ENCODE assay signal across 8 mouse cellular contexts in genomic region chr15:77366706-77367484, GRCm38 (mm10). TPM values are rescaled to one million over a fixed set of nuclear protein-coding genes. Genes with fewer than 3 reads are reported as not detected.
DNase-seq lines count a peak whose midpoint lies in the region; ATAC-seq and TF ChIP-seq lines count a peak whose summit lies in the region.

No protein-coding gene starts in this region.

- no peak for TF ChIP-seq POLR2A in bone marrow macrophage, adult 2 months (IDR thresholded peaks at IDR 0.05; ENCODE audit: borderline replicate concordance, low read depth, low read length)

- H3K9ac ChIP-seq in embryonic facial prominence, embryonic 15.5 days = peak overlapping the region; percentile 31; the same call in 1 of the 2 replicates
- H3K9ac ChIP-seq in heart, embryonic 11.5 days (ENCODE audit: low read depth, low read length) = peak overlapping the region; percentile 67
- H3K9ac ChIP-seq in kidney, embryonic 16.5 days (replicated peaks; ENCODE audit: low read length) = peak overlapping the region; percentile 74
- H3K9ac ChIP-seq in liver, embryonic 11.5 days (ENCODE audit: low read depth, low read length) = peak overlapping the region; percentile 32; the same call in 1 of the 2 replicates
- peak overlapping the region; percentile 61 for H3K9ac ChIP-seq in neural tube, embryonic 11.5 days (ENCODE audit: low read length)

- under 1% methylated on average over 26 of the region's 26 CpGs for WGBS in embryonic facial prominence, embryonic 15.5 days
- under 1% methylated on average over 26 of the region's 26 CpGs for WGBS in heart, embryonic 11.5 days (ENCODE audit: insufficient replicate concordance)
- 1% methylated on average over 26 of the region's 26 CpGs for WGBS in kidney, embryonic 16.5 days
- WGBS in liver, embryonic 11.5 days = 4% methylated on average over 26 of the region's 26 CpGs
- 2% methylated on average over 26 of the region's 26 CpGs for WGBS in neural tube, embryonic 11.5 days

- 0 out of 2 replicates have a peak, but pooled peaks cover 3% of the 10 kb centered on the region for H3K4me1 ChIP-seq in bone marrow macrophage, adult 2 months (ENCODE audit: control insufficient read depth, insufficient read depth, low read length)
- peaks cover 59% of the 10 kb centered on the region for H3K4me1 ChIP-seq in embryonic facial prominence, embryonic 15.5 days
- H3K4me1 ChIP-seq in heart, embryonic 11.5 days (ENCODE audit: control insufficient read depth, insufficient read depth, low read length) = peaks cover 11% of the 10 kb centered on the region; the same call in 1 of the 2 replicates
- peaks cover 27% of the 10 kb centered on the region for H3K4me1 ChIP-seq in kidney, embryonic 16.5 days (ENCODE audit: insufficient read depth, low read length)
- H3K4me1 ChIP-seq in liver, embryonic 11.5 days (replicated peaks; ENCODE audit: control insufficient read depth, insufficient read depth, low read length) = 0 out of 2 replicates have a peak, but pooled peaks cover 3% of the 10 kb centered on the region
- peaks cover 20% of the 10 kb centered on the region for H3K4me1 ChIP-seq in neural tube, embryonic 11.5 days (ENCODE audit: control insufficient read depth, insufficient read depth, low read length)

- TF ChIP-seq CTCF in bone marrow macrophage, adult 2 months (IDR thresholded peaks at IDR 0.05; ENCODE audit: low read depth, low read length) = peak; percentile 69

- no peaks in the 10 kb centered on the region for H3K9me3 ChIP-seq in embryonic facial prominence, embryonic 15.5 days (replicated peaks)
- H3K9me3 ChIP-seq in heart, embryonic 11.5 days (replicated peaks; ENCODE audit: control insufficient read depth, low read length) = no peaks in the 10 kb centered on the region
- no peaks in the 10 kb centered on the region for H3K9me3 ChIP-seq in kidney, embryonic 16.5 days (ENCODE audit: low read length)
- no peaks in the 10 kb centered on the region for H3K9me3 ChIP-seq in liver, embryonic 11.5 days (ENCODE audit: control insufficient read depth, low read length)
- H3K9me3 ChIP-seq in neural tube, embryonic 11.5 days (ENCODE audit: control insufficient read depth, low read length) = no peaks in the 10 kb centered on the region

- no peak overlapping the region for H3K4me3 ChIP-seq in bone marrow macrophage, adult 2 months (ENCODE audit: insufficient read depth, low read length)
- peak overlapping the region; percentile 32 for H3K4me3 ChIP-seq in embryonic facial prominence, embryonic 15.5 days (replicated peaks)
- peak overlapping the region; percentile 32 for H3K4me3 ChIP-seq in heart, embryonic 11.5 days (ENCODE audit: low read depth, low read length)
- peak overlapping the region; percentile 42 for H3K4me3 ChIP-seq in kidney, embryonic 16.5 days (ENCODE audit: low read length)
- peak overlapping the region; percentile 11 for H3K4me3 ChIP-seq in liver, embryonic 11.5 days (ENCODE audit: low read depth, low read length)
- H3K4me3 ChIP-seq in neural tube, embryonic 11.5 days (ENCODE audit: low read depth, low read length) = peak overlapping the region; percentile 20

- H3K36me3 ChIP-seq in embryonic facial prominence, embryonic 15.5 days = no peaks in the 10 kb centered on the region
- no peaks in the 10 kb centered on the region for H3K36me3 ChIP-seq in heart, embryonic 11.5 days (ENCODE audit: control insufficient read depth, insufficient read depth, low read length)
- no peaks in the 10 kb centered on the region for H3K36me3 ChIP-seq in kidney, embryonic 16.5 days (ENCODE audit: insufficient read depth, low read length)
- H3K36me3 ChIP-seq in liver, embryonic 11.5 days (ENCODE audit: control insufficient read depth, insufficient read depth, low read length) = no peaks in the 10 kb centered on the region
- no peaks in the 10 kb centered on the region for H3K36me3 ChIP-seq in neural tube, embryonic 11.5 days (ENCODE audit: control insufficient read depth, insufficient read depth, low read length)

- H3K27ac ChIP-seq in bone marrow macrophage, adult 2 months (ENCODE audit: insufficient read depth, low read depth, low read length) = no peak overlapping the region
- H3K27ac ChIP-seq in embryonic facial prominence, embryonic 15.5 days (replicated peaks) = peak overlapping the region; percentile 98
- H3K27ac ChIP-seq in heart, embryonic 11.5 days (ENCODE audit: low read depth, low read length) = peak overlapping the region; percentile 76
- peak overlapping the region; percentile 96 for H3K27ac ChIP-seq in kidney, embryonic 16.5 days (ENCODE audit: low read length)
- peak overlapping the region; percentile 57 for H3K27ac ChIP-seq in liver, embryonic 11.5 days (ENCODE audit: low read depth, low read length)
- H3K27ac ChIP-seq in neural tube, embryonic 11.5 days (ENCODE audit: low read depth, low read length) = peak overlapping the region; percentile 75

- H3K4me2 ChIP-seq in embryonic facial prominence, embryonic 15.5 days (replicated peaks) = peak overlapping the region; percentile 53
- peak overlapping the region; percentile 65 for H3K4me2 ChIP-seq in heart, embryonic 11.5 days
- H3K4me2 ChIP-seq in kidney, embryonic 16.5 days (replicated peaks; ENCODE audit: low read depth, low read length) = peak overlapping the region; percentile 75
- H3K4me2 ChIP-seq in liver, embryonic 11.5 days = peak overlapping the region; percentile 59
- peak overlapping the region; percentile 50 for H3K4me2 ChIP-seq in neural tube, embryonic 11.5 days (ENCODE audit: low read depth)

- DNase-seq in 416B (ENCODE audit: low read depth) = peak; percentile 60
- peak; percentile 73 for DNase-seq in liver, embryonic 11.5 days (ENCODE audit: low spot score)
- DNase-seq in neural tube, embryonic 11.5 days (ENCODE audit: low spot score) = peak; percentile 89
- peak; percentile 80 for DNase-seq in testis, postnatal 14 days (ENCODE audit: low spot score)

- H3K27me3 ChIP-seq in embryonic facial prominence, embryonic 15.5 days = no peaks in the 10 kb centered on the region
- H3K27me3 ChIP-seq in heart, embryonic 11.5 days (ENCODE audit: control insufficient read depth, insufficient read depth, low read length) = no peaks in the 10 kb centered on the region
- no peaks in the 10 kb centered on the region for H3K27me3 ChIP-seq in kidney, embryonic 16.5 days (ENCODE audit: insufficient read depth, low read length)
- H3K27me3 ChIP-seq in liver, embryonic 11.5 days (replicated peaks; ENCODE audit: control insufficient read depth, insufficient read depth, low read length) = peaks cover 9% of the 10 kb centered on the region
- no peaks in the 10 kb centered on the region for H3K27me3 ChIP-seq in neural tube, embryonic 11.5 days (ENCODE audit: control insufficient read depth, insufficient read depth, low read length)

- peak; percentile 70 for ATAC-seq in embryonic facial prominence, embryonic 15.5 days (ENCODE audit: insufficient number of reproducible peaks, low FRiP score, low TSS enrichment, low read depth)
- ATAC-seq in heart, embryonic 11.5 days (replicated peaks; ENCODE audit: insufficient number of reproducible peaks, low FRiP score, low TSS enrichment) = 0 out of 2 replicates have a peak, but pooled peaks have one; percentile 31
- peak; percentile 79 for ATAC-seq in kidney, embryonic 16.5 days (ENCODE audit: low FRiP score, low TSS enrichment)
- ATAC-seq in liver, embryonic 11.5 days (replicated peaks; ENCODE audit: low FRiP score) = no peak; the same call in 1 of the 2 replicates
- ATAC-seq in neural tube, embryonic 11.5 days (ENCODE audit: insufficient read depth, low FRiP score, low TSS enrichment) = peak; percentile 28; the same call in 1 of the 2 replicates

RNA-seq across cellular contexts. Expression of gene Apol7a, which starts 32.0 kb away (rescaled TPM):
- not detected in 2 replicates for polyA plus RNA-seq in bone marrow macrophage, adult 2 months (2012; ENCODE audit: insufficient read depth, insufficient read length, missing spikeins)
- polyA plus RNA-seq in embryonic facial prominence, embryonic 15.5 days (2015; fragmentation: Nextera tagmentation; extraction: Ambion mirVana) = 0.29 and 0.33 TPM in 2 replicates
- 0.13 TPM in 1 of 2 replicates, not detected in the other for polyA plus RNA-seq in heart, embryonic 11.5 days (2014; fragmentation: Nextera tagmentation; extraction: Ambion mirVana)
- polyA plus RNA-seq in kidney, embryonic 16.5 days (2015; fragmentation: Nextera tagmentation; extraction: Ambion mirVana) = 0.19 TPM in 1 of 2 replicates, not detected in the other
- not detected in 2 replicates for polyA plus RNA-seq in liver, embryonic 11.5 days (2014; fragmentation: Nextera tagmentation; extraction: Ambion mirVana)
- not detected in 2 replicates for polyA plus RNA-seq in neural tube, embryonic 11.5 days (2014; fragmentation: Nextera tagmentation; extraction: Ambion mirVana)

RNA-seq across cellular contexts. Expression of gene Apol9a, which starts 44.0 kb away (rescaled TPM):
- polyA plus RNA-seq in bone marrow macrophage, adult 2 months (2012; ENCODE audit: insufficient read depth, insufficient read length, missing spikeins) = not detected in 2 replicates
- polyA plus RNA-seq in embryonic facial prominence, embryonic 15.5 days (2015; fragmentation: Nextera tagmentation; extraction: Ambion mirVana) = 0.13 and 0.20 TPM in 2 replicates
- 0.23 and 0.52 TPM in 2 replicates for polyA plus RNA-seq in heart, embryonic 11.5 days (2014; fragmentation: Nextera tagmentation; extraction: Ambion mirVana)
- not detected in 2 replicates for polyA plus RNA-seq in kidney, embryonic 16.5 days (2015; fragmentation: Nextera tagmentation; extraction: Ambion mirVana)
- not detected in 2 replicates for polyA plus RNA-seq in liver, embryonic 11.5 days (2014; fragmentation: Nextera tagmentation; extraction: Ambion mirVana)
- polyA plus RNA-seq in neural tube, embryonic 11.5 days (2014; fragmentation: Nextera tagmentation; extraction: Ambion mirVana) = not detected in 2 replicates
